7 mouse cellular contexts compared by ENCODE assay signal in the genomic region with DNA sequence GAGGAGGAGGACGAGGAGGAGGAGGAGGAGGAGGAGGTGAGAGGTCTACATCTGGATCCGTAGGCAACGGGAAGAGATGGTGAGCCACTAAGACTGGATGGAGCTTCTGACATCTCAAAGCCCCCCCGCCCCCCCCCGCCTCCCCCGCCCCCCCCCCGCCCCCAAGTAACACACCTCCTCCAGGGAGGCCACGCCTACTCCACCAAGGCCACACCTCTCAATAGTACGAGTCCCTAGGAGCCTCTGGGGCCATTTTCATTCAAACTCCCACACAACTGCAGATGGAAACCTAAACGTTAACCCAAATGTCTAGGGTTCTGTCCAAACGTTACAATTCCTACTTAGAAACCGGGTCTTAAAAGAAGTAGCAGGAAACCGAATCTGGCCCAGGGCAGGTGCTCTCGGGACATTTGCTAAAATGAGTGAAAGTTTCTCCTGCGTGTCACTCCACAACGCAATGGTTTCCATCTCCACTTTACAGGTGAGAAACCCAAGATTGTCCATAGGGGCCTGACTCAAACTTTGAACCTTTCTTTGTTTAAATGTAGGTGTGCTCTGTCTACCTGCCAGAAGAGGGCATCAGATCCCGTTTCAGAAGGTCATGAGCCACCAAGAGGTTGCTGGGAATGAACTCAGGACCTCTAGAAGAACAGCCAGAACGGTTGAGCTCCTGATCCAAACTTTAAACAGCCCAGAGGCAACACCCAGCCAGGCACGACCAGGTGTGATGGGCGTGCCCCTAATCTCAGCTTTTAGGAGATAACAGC. TPM values are rescaled to one million over a fixed set of nuclear protein-coding genes. Genes with fewer than 3 reads are reported as not detected.
DNase-seq lines count a peak whose midpoint lies in the region; ATAC-seq and TF ChIP-seq lines count a peak whose summit lies in the region.

No protein-coding gene starts in this region.

- H3K79me2 ChIP-seq in liver, adult 2 months (ENCODE audit: control insufficient read depth, insufficient read depth, low read length): no peaks in the 10 kb centered on the region

- no peaks in the 10 kb centered on the region for H3K4me1 ChIP-seq in embryonic facial prominence, embryonic 14.5 days (ENCODE audit: control insufficient read depth, insufficient read depth, low read length)
- H3K4me1 ChIP-seq in liver, adult 2 months (ENCODE audit: control insufficient read depth, insufficient read depth, low read length): peaks cover 4% of the 10 kb centered on the region; the same call in 1 of the 2 replicates
- H3K4me1 ChIP-seq in stomach, postnatal 0 days (replicated peaks; ENCODE audit: control insufficient read depth, insufficient read depth): no peaks in the 10 kb centered on the region

- no peak for ATAC-seq in embryonic facial prominence, embryonic 14.5 days (ENCODE audit: low read depth)
- ATAC-seq in stomach, postnatal 0 days (ENCODE audit: low FRiP score, low TSS enrichment): peak; percentile 38; the same call in 1 of the 2 replicates

- no peaks in the 10 kb centered on the region for H3K27me3 ChIP-seq in embryonic facial prominence, embryonic 14.5 days (replicated peaks; ENCODE audit: control insufficient read depth, insufficient read depth, low read length)
- no peaks in the 10 kb centered on the region for H3K27me3 ChIP-seq in liver, adult 2 months (ENCODE audit: control insufficient read depth, insufficient read depth, low read length)
- no peaks in the 10 kb centered on the region for H3K27me3 ChIP-seq in stomach, postnatal 0 days (ENCODE audit: control insufficient read depth, insufficient read depth, low read length)

- H3K36me3 ChIP-seq in embryonic facial prominence, embryonic 14.5 days (ENCODE audit: control insufficient read depth, insufficient read depth, low read length): no peaks in the 10 kb centered on the region
- H3K36me3 ChIP-seq in liver, adult 2 months (ENCODE audit: control insufficient read depth, insufficient read depth, low read length): no peaks in the 10 kb centered on the region
- H3K36me3 ChIP-seq in stomach, postnatal 0 days (ENCODE audit: control insufficient read depth, insufficient read depth, low read length): no peaks in the 10 kb centered on the region

- DNase-seq in lung, adult 18-20 months: peak; percentile 15 to 28
- DNase-seq in lung, postnatal 4 days: no peak
- no peak for DNase-seq in embryonic facial prominence, embryonic 14.5 days (ENCODE audit: low spot score)
- DNase-seq in liver, adult 2 months (ENCODE audit: extremely low read depth, low read depth, low spot score): peak; percentile 55
- DNase-seq in stomach, postnatal 0 days (ENCODE audit: low spot score): peak; percentile 33
- DNase-seq in frontal cortex, postnatal 25 days (ENCODE audit: low spot score in 2 of 2): no peak
- DNase-seq in adrenal gland, adult 2 months: no peak

- WGBS in embryonic facial prominence, embryonic 14.5 days: 20% methylated on average over 16 of the region's 20 CpGs
- 15% methylated on average over 16 of the region's 20 CpGs for WGBS in liver, adult 2 months
- 16% methylated on average over 13 of the region's 20 CpGs for WGBS in stomach, postnatal 0 days

- no peak for TF ChIP-seq EP300 in stomach, postnatal 0 days (optimal IDR thresholded peaks at IDR 0.05)

- no peak overlapping the region for H3K27ac ChIP-seq in embryonic facial prominence, embryonic 14.5 days (replicated peaks; ENCODE audit: low read depth, low read length)
- no peak overlapping the region for H3K27ac ChIP-seq in liver, adult 2 months (replicated peaks; ENCODE audit: insufficient read depth, low read depth, low read length)
- H3K27ac ChIP-seq in stomach, postnatal 0 days (replicated peaks): no peak overlapping the region

- H3K9ac ChIP-seq in embryonic facial prominence, embryonic 14.5 days (ENCODE audit: low read depth, low read length): no peak overlapping the region
- H3K9ac ChIP-seq in liver, adult 2 months (ENCODE audit: low read depth, low read length): no peak overlapping the region
- H3K9ac ChIP-seq in stomach, postnatal 0 days (ENCODE audit: low read length): no peak overlapping the region

- peak; percentile 16; the same call in 1 of the 2 replicates for TF ChIP-seq CTCF in liver, adult 2 months (IDR thresholded peaks at IDR 0.05; ENCODE audit: low read depth, low read length)
- TF ChIP-seq CTCF in stomach, postnatal 0 days (IDR thresholded peaks at IDR 0.05; ENCODE audit: low read depth): peak; percentile 52

- no peaks in the 10 kb centered on the region for H3K9me3 ChIP-seq in embryonic facial prominence, embryonic 14.5 days (ENCODE audit: control insufficient read depth, low read length)
- H3K9me3 ChIP-seq in stomach, postnatal 0 days (ENCODE audit: control insufficient read depth, low read length): no peaks in the 10 kb centered on the region

- H3K4me2 ChIP-seq in embryonic facial prominence, embryonic 14.5 days (ENCODE audit: low read depth, low read length): peak overlapping the region; percentile 49
- no peak overlapping the region; the same call in 1 of the 2 replicates for H3K4me2 ChIP-seq in stomach, postnatal 0 days (replicated peaks; ENCODE audit: low read depth)

- H3K4me3 ChIP-seq in embryonic facial prominence, embryonic 14.5 days (ENCODE audit: low read depth, low read length): no peak overlapping the region
- no peak overlapping the region for H3K4me3 ChIP-seq in liver, adult 2 months (ENCODE audit: insufficient read depth, low read depth, low read length)
- no peak overlapping the region for H3K4me3 ChIP-seq in stomach, postnatal 0 days (ENCODE audit: low read depth, low read length)

- no peak for TF ChIP-seq POLR2A in liver, adult 2 months (IDR thresholded peaks at IDR 0.05; ENCODE audit: extremely low read depth, insufficient read depth, low read length)

RNA-seq across cellular contexts. Expression of a gene that starts 18.8 kb away (rescaled TPM):
- 13.0 and 13.7 TPM in 2 replicates for polyA plus RNA-seq in embryonic facial prominence, embryonic 14.5 days (2014; fragmentation: Nextera tagmentation; extraction: Ambion mirVana)
- 24.8 and 36.9 TPM in 2 replicates for total RNA-seq in liver, adult 2 months (2014; rRNA removed)
- 112 and 145 TPM in 2 replicates for polyA plus RNA-seq in liver, adult 2 months (2012; rRNA removed)
- polyA plus RNA-seq in stomach, postnatal 0 days (2015; fragmentation: Nextera tagmentation; extraction: Ambion mirVana): 14.7 and 14.8 TPM in 2 replicates
- 100 to 1,000 TPM; 158 to 251 TPM for total RNA-seq in adrenal gland, adult 2 months (2021)
- 168 and 197 TPM in 2 replicates for polyA plus RNA-seq in adrenal gland, adult 2 months (2012; rRNA removed)

RNA-seq across cellular contexts. Expression of a gene that starts 47.8 kb away (rescaled TPM):
- 0.10 and 0.22 TPM in 2 replicates for polyA plus RNA-seq in embryonic facial prominence, embryonic 14.5 days (2014; fragmentation: Nextera tagmentation; extraction: Ambion mirVana)
- not detected in 2 replicates for total RNA-seq in liver, adult 2 months (2014; rRNA removed)
- polyA plus RNA-seq in liver, adult 2 months (2012; rRNA removed): not detected in 2 replicates
- not detected in 2 replicates for polyA plus RNA-seq in stomach, postnatal 0 days (2015; fragmentation: Nextera tagmentation; extraction: Ambion mirVana)
- total RNA-seq in adrenal gland, adult 2 months (2021): not detected
- not detected in 2 replicates for polyA plus RNA-seq in adrenal gland, adult 2 months (2012; rRNA removed)

Comparison
In these comparisons a context has a peak if more than half of its experiments do, and no peak if none do; other contexts are left out.
1. DNase-seq: peak in lung, adult 18-20 months (2 of 2), liver, adult 2 months (single experiment) and stomach, postnatal 0 days (single experiment); none in lung, postnatal 4 days (0 of 2), embryonic facial prominence, embryonic 14.5 days (single experiment), frontal cortex, postnatal 25 days (0 of 2) and adrenal gland, adult 2 months (single experiment).